Mouse (Mus musculus) left cerebral cortex, postnatal 25 days (tissue): ENCODE measurements at regions not wholly inside any gene's neighbourhood (a gene's known extent, or its start where the extent isn't known, plus 50 kb on each side); places are given as distances from the start of the nearest gene placed in this dataset.

Source experiments
- DNase-seq, 2 experiments: peaks; one replicate each; pipeline ENCODE4 v3.0.0; 2022; ENCODE audit warnings: low spot score in 2 of 2, mixed read lengths in 1 of 2
- intact Hi-C: fragments of 180-260 bp; cut with DNase I; formaldehyde crosslinking; loops from one replicate; pipeline ENCODE4 v1.15.1; 2025

DNA sequence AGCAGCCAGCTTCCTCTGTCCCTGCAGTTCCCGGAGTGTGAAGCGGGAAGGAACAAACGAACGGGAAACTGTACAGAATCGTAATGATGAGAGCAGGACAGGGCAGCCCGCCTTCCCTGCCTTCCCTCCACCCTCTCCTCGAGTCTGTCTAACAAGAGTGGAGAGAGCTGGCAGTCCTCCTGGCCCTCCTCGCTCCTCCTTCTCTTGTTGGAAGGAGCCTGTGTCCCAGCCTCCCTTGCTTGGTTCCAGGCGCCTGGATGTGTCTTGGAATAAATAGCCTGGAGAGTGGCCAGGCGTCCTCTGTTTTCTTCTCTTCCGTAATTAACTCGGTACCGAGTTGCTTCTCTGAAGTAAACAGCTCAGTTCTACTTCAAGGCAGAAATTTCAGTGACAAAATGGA is 268.3 kb downstream of the Cdh26 start:
- peak; percentile 84 to 92 for DNase-seq
- intact Hi-C loops = no loop called here

DNA sequence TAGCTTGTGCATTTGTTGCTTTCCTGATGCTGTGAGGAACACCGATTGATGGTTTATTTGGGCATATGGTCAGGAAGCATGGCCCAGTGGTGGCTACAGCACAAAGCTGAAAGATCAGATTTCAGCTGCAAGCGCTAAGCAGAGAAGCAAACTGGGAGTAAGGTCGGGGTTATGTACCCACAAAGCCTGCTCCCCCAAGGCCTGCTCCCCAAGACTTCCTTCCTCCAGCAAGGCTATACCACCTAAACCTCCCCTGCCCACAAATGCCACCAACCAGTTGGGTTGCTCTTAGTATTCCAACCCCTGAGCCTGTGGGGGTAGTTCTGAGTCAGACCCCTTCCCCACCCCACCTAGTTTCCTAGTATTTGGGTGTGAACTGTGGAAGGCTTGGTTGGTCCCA is 270.5 kb downstream of the Cdh26 start:
- no peak for DNase-seq
- intact Hi-C loops = no loop called here

DNA sequence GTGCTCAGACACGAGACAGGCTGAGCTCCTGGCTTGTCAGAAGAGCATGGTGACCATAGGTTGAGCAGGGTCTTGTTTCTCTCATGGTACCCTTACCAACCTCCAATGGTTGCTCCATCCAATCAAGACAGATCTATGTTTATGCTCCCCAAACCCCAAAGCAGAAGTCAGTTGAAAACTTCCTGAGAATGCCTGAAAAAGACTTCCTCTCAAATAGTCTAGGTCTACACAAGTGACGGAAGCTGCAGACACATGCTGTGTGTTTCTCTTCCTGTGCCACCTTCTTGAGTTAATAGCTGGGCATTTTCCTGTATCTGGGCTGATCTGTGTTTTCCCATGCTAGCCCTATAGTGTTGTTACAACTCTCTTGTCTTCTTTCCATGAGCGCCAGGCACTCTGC is 274.2 kb downstream of the Cdh26 start:
- no peak for DNase-seq
- intact Hi-C loops = no loop called here

DNA sequence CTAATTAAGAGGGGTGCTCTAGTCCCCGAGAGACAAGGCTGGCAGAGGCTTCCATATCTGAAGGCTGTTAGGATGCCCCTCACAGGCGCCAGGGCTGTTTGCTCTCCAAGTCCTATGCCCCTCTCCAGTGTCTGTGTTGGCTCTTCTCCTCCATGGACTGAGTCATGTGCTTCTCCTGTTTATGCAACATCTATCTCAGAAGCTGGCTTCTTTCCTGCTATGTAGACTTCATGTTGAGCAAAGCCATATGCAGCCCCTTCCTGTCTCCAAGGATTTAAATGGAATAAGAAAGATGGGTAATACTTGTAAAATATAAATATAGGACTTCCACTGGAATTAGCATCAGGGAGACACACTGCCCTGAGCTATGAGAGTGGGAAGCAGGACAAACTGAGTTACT is 278.3 kb downstream of the Cdh26 start:
- intact Hi-C loops = no loop called here
- DNase-seq = peak in 1 of 2 experiments; percentile 27

DNA sequence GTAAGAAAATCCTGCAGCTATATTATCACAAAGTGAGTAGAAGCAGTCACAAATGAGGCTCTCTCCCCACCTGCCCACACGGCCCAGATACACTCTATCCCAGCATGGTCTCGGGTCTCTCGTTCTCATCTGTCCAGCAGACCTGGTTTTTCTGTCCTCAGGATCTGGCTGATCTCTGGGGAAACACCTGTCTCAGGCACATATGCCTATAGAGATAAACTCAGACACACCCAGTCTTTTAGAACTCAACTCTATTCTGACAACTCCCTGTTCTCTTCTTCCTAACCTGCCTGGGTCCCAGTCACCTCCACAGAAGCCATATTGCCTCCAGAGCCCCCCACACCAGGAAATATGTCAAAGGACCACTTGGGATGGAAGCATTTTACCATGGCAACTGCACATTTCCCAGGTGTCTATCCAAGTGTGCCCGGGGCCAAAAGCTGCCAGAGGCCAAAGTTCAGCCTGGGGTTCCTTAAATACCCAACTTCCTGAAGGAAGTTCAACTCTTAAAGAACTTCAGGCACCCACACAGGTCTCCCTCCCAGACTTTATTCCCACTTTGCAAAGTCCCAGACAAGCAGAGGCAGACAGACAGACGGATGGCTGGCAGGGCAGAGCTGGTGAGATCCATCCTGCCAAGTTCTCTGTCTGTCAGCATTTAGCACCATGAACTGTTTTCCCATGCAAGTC is 279.0 kb downstream of the Cdh26 start:
- DNase-seq = no peak
- intact Hi-C loops = no loop called here

DNA sequence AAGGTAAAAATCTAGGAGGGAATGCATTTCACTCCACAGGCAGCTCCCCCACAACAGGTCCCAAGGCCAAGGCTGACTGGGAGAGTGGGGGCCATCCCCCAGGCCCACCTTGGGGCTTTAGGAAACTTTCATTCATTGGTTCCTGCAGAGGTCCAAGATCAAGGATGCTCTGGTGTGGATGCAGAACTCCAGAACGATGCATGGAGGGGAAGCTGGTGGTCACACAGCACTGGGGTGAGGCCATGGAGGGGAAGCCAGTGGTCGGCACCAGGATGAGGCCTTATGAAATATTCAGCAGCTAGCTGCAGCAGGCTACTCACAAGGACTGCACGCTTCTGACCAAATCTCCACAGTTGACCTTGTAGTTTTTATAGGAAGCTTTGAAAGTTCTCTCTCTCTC is 279.7 kb downstream of the Cdh26 start:
- DNase-seq = no peak
- intact Hi-C loops = no loop called here

DNA sequence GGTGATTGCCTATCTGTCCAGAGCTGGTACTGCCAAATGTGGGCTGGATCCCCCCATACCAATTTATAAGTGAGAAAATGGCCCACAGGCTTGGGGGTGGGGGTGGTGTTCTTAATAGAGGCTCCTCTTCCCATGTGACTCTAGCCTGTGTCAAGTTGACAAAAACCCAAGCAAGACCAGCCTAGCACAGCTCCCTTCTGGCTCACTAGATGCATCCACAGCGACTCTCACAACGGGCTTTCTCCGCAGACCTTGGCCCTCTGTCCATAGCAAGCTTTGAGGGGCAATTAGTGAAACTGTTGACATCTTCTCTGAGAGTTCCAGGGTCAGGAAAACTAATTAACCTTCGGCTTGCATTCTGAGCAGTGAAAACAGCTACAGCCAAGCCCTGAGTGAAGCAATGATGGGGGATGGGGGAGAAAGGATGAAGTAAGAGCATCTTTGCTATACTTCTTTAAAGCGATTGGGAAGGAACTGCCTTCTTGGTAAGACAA is 281.3 kb downstream of the Cdh26 start:
- no peak for DNase-seq
- intact Hi-C loops = no loop called here

DNA sequence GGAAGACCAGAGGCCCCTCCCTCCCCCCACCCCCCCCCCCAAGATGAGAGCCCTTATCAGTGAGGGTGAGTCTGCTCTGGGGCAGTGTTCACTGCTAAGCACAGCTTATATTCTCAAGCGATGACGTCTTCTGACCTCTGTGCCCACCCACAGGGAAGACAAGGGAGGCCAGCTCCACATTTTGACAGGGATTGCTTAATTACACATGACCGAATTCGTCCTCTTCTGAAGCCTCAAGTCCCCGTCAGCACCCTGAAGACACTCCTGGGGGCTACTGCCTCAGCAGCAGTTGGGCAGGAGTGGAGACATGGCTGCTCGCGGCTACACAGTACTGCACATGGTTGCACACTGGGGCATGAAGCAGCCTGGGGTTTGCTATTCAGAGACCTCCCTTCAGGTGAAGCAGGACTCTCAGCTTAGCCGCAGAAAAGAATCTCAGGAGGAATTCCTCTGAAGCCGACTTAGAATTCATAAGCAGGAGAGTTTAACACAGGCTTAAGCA is 282.1 kb downstream of the Cdh26 start:
- DNase-seq = no peak
- intact Hi-C loops = no loop called here

DNA sequence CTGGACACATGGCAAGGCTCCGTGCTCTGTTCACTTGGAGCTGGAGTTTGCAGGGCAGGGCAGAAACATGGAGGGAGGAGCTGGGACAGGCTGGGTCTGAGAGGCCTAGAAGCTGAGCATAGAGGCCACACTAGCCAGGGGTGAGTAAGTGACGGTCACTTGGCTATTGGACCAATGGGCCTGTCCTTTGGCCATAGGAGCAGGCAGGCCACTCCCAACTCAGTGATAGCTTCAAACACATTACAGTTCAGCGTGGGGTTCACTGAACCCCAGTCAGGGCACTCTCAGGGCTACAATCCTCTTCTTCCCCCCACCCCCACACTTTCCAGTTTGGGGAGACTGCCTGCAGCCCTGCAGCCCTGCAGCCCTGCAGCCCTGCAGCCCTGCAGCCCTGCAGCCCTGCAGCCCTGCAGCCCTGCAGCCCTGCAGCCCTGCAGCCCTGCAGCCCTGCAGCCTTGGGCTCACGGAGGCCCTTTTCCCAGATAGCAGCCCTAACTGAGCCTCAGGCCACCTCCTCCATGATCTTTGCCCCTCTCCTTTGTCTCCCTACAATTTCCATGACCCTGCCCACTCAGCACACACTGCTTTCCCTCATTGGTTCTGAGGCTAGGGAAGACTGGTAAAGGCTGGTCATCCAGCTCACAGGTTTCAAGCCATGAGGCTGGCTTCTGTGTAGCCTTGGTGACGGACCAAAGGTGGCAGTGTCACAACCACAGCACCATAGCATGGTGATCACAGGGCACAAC is 285.3 kb downstream of the Cdh26 start:
- DNase-seq = no peak
- intact Hi-C loops = no loop called here

DNA sequence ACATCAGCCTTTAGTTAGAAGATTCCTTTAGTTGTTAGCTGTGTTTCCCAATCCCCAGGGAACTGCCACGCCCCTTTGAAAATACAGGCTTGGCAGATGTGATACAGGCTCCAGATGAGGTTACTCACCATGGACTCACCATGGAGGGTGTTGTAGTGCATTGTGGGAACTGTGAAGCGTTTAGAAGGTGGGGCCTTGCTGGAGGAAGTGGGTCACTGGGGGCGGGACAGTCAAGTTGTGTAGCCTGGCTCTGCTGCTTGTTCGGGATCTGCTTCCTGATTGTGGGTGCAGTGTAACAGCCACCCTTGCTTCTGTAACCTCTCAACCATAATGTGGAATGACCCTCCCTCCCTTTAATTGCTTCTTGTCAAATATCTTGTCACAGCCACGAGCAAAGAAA is 287.7 kb downstream of the Cdh26 start:
- intact Hi-C loops = no loop called here
- DNase-seq = no peak

DNA sequence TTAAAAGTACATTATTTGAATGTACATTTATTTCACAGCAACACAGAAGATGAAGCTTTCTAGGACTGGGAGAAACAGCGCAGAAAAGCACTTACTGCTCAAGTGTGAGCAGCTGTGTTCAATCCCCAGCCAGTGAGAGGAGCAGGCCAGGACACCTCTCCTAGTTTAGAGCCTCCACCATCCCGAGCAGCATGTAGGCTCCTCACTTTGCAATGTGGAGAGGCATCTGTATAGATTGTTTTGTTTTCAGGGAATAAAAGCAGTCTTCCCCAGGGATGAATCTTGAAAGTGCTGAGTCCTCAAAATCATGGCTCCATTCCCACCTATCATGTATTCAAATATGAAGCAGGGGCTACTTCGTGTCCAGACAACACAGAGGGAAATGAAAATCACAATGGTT is 293.1 kb downstream of the Cdh26 start:
- intact Hi-C loops = no loop called here
- DNase-seq = no peak

DNA sequence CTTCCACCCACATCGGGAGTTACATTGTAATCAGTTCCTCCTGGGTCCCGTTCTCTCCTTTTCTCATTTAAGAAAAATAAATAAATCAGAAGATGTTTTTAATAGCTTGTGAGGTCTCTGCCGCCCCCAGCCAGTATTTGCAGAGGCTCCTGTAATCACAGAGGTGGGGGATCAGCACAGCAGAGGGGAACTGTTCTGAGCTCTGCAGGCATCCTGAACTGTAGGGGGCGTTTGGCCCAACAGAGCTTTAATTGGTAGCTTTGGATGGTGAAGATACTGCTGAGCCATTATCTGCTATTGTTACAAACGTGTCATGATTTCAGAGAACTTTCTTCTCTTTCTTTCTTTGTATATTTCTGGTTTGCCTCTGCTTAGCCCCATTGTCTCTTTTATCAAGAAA is 293.9 kb downstream of the Cdh26 start:
- intact Hi-C loops = no loop called here
- DNase-seq = no peak

DNA sequence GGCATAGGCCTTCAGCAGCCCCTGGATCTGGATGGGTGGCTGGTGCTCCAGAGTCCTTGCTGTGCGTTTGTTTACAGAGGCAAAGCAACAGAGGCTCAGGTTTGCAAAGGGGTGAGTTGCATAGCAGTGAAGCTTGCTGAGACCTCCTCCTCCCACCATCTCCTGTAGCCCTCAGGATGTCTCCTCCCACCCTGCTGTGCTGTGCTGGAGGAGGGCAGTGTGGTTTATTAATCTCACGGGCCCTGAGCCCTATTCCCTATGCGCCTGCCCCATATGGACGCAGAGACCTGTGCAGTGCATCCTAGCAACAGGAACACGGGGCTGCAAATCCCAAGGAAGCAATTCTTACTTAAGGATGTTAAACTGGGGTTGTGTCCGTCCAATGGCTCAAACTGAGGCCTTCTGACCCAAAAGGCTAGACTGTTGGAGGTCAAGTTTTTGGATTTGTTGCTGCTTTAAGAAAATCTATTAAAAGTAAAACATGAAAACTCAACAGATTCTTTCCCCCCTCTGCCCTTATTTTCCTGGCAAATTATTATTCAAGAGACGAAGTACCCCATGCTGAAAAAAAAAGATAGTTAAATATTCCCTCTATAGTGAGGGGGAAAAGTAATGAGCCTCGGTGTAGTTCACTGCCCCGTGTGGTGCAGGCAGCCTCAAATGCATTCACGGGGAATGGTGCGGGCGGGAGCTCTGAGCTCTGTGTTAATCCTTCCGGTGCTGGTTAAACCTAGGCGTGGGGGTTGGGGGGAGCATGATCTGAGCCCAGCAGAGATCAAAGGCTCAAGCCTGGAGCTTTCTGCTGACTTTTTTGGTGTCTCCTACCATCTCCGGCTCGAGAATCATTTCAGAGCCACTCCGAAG is 297.8 kb downstream of the Cdh26 start:
- intact Hi-C loops = no loop called here
- DNase-seq = peak in 1 of 2 experiments; percentile 14

DNA sequence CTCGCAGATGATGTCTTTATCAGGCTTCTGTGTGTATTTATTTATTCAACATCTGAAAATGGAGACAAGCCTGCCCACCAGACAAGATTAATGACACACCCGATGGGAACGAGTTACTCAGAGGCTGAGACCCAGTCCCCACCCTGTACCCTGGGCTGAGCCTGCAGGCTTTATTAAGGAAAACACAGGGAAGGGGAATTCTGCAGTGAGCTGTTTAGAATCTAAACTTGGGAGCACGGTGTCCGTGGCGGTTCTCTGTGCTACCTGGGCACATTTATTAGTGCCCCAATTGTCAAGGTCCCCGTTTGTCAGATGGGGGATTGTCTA is 298.4 kb downstream of the Cdh26 start:
- intact Hi-C loops = no loop called here
- DNase-seq = no peak

DNA sequence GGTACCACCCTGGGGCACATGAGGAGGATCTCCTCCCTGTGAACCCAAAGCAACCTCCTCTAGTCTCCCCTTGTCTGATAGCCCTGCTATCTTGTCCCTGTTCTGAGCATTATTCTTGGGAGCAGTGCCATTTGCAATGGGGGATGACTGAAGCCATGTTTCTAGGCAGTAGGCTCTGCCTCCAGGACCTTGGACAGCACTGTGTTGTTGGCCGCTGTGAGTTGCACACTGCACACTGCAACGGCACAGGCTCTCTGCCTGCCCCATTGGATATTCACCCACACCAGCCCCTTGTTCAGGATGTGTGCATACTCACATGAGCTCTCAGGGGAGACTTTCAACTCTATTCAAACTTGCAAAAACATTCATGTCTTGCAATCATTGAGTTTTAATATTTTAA is 304.8 kb downstream of the Cdh26 start:
- no peak for DNase-seq
- intact Hi-C loops = no loop called here

DNA sequence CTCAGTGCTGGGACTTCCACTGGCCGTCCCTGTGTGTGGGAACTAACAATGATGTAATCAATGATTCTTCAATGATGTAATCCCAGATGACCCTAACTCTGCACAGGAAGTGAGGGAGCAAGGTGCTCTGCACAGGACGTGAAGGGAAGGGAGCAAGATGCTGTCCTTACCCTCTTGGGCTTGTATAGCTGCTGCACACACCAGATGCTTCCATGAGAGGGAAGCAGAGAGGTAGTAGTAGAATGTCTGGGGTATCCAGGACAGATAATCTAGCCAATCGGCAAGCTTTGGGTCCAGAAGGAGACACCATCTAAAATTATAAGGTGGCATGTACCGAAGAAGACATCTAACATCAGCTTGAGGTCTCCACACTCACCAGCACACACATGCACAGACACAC is 314.3 kb downstream of the Cdh26 start:
- DNase-seq = no peak
- intact Hi-C loops = no loop called here

DNA sequence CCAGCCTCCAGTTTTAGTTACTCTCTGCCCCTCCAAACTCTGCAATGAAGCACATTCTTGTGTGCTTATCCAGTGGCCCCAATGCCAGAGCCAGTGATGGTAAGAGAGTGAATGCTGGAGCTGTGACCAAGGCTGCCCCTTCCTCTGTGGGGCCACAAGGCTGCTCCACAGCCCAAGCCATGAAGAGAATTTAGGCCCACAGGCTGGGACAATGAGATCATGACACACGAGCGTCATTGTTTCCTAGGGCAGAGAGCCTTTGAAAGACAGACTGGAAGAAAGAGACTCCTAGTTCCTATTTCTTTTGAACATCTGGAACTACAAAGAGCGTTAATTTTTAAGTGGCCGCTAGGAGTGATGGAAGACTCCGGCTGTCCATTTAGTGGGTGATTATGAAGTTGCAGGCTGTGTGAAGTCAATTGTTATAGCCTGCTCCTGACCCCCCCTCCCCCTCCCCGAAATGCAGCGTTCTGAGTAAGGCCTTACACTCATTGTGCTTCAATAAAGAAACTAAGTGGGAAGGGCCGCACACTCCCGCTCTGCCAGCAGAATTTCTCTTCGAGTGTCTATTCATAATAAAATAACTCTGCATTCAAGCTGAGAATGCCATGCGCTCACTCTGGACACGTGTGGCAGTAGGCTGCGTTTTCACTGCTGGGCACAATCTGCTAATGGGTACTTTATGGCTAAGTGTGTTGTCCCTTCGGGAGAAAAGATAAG is 315.1 kb downstream of the Cdh26 start:
- intact Hi-C loops = no loop called here
- no peak for DNase-seq

DNA sequence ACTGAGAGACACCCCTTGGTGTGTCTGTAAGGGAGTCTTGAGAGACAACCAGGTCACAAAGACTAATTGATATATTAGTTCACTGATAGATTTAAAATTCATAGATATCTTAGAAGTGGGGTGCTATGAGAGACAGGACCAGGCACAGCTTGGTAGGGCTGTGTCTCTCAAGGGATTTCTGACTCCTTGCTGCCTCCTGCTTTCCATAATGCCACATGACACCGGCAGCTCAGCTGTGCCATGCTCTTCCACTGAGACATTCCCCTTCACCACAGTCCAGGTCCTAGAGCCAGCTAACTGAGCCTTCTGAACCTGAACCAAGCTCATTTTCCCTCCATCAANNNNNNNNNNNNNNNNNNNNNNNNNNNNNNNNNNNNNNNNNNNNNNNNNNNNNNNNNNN is 320.9 kb downstream of the Cdh26 start:
- no peak for DNase-seq
- intact Hi-C loops = loop anchor here (5.0 to 10.0 kb wide), 3 partner anchors 134 to 246 kb away; no protein-coding TSS in a partner anchor

DNA sequence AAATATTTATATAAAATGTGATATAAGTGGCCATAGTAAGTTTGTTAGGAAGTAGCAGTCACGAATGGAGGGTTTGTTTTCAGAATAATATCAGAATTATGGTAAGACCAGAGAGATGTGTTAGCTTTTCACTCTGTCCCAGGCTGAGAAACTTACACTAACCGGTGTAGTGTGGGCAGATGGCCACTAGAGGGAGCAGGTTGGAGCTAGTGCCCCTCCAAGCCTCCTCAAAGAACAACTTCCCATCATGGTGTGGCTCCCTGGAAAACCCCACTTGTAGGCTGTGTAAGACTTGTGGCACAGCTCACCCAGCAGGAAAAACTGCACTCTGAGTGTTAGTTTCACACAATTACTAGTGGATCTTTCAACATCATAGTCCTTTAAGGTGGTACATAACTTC is 328.0 kb downstream of the Cdh26 start:
- intact Hi-C loops = loop anchor here (10.0 kb wide), 2 partner anchors 126 to 254 kb away; no protein-coding TSS in a partner anchor
- DNase-seq = peak; percentile 67 to 72

DNA sequence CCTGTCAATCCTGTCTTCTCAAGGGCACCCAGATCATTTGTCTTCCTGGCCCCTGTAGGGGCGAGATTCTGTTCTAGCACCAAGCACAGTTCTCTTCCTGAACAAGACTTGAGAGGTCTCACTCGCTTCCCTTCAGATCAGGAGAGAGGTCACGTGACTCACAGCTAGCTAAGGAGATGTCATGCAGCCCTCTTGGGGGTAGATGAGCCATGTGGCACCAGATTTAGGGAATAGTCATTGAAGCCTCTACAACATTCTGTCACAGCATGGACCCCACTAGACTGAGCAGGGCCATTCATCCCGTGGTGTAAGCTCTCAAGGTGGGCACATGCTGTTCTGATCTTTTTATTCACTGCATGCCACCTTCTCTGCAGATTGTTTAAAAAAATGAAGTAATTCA is 338.2 kb downstream of the Cdh26 start:
- no peak for DNase-seq
- intact Hi-C loops = no loop called here
